Mouse (Mus musculus): ENCODE data around the gene Bok.

GRCm38 (mm10) chr1:93693502-93693901, 8.0 kb downstream of the Bok start:
- TF ChIP-seq TAL1 (IDR thresholded peaks at IDR 0.05; ENCODE audit: low read length) (no peak), GATA1 (IDR thresholded peaks at IDR 0.05; ENCODE audit: low read length) (no peak)

Measured in erythroblast, embryonic 14.5 days (primary cell).